Mouse (Mus musculus) left cerebral cortex, postnatal 10 days (tissue): ENCODE data around the gene Otos. TPM values are rescaled to one million over a fixed set of nuclear protein-coding genes. Genes with fewer than 3 reads are reported as not detected.

Experiments
- DNase-seq, 2 experiments: peaks; one replicate each; pipeline ENCODE4 v3.0.0; 2021 to 2022; ENCODE audit warnings: low spot score in 2 of 2, mixed read lengths in 1 of 2; ENCODE audit errors: extremely low spot score in 1 of 2
- intact Hi-C: fragments of 180-260 bp; cut with DNase I; formaldehyde crosslinking; loops from one replicate; pipeline ENCODE4 v1.15.1; 2025
- total RNA-seq, 2 experiments: library from RNA; stranded (reverse); gene quantifications; 2 replicates each; pipeline ENCODE4 v1.2.3; 2021

Otos gene
- not detected for total RNA-seq

GRCm38 (mm10) chr1:92648673-92649072 lies at the start of gene Otos:
Gene Otos, minus strand, starts transcription at chr1:92648841.
- peak; percentile 53 to 83 for DNase-seq
- intact Hi-C loops: loop anchor here (1.0 to 5.0 kb wide), 2 partner anchors 36 to 186 kb away; no protein-coding TSS in a partner anchor

- intact Hi-C loops: loop anchor here (5.0 kb wide), 1 partner anchor 135 kb away; the partner anchor contains the start of gene Gpc1
These were observed 48.2 kb upstream of the Otos start for GRCm38 (mm10) chr1:92696848-92697247.

GRCm38 (mm10) chr1:92695751-92696150 lies 47.1 kb upstream of the Otos start:
- intact Hi-C loops: loop anchor here (5.0 kb wide), 1 partner anchor 137 kb away; the partner anchor contains the start of gene Gpc1
- no peak for DNase-seq

More at GRCm38 (mm10) chr1:92696848-92697247, 48.2 kb upstream of the Otos start:
- peak in 1 of 2 experiments; percentile 77 for DNase-seq

GRCm38 (mm10) chr1:92691166-92691844 lies 42.7 kb upstream of the Otos start:
- intact Hi-C loops: no loop called here
- DNase-seq: no peak

- no peak for DNase-seq
- intact Hi-C loops: loop anchor here (10.0 kb wide), 1 partner anchor 208 kb away; no protein-coding TSS in a partner anchor
These were observed 38.4 kb upstream of the Otos start for GRCm38 (mm10) chr1:92686994-92687393.

- intact Hi-C loops: loop anchor here (10.0 kb wide), 1 partner anchor 212 kb away; no protein-coding TSS in a partner anchor
- no peak for DNase-seq
These were observed 34.5 kb upstream of the Otos start for GRCm38 (mm10) chr1:92683151-92683550.

GRCm38 (mm10) chr1:92680668-92681603 lies 32.3 kb upstream of the Otos start:
- intact Hi-C loops: loop anchor here (10.0 kb wide), 1 partner anchor 214 kb away; no protein-coding TSS in a partner anchor
- DNase-seq: no peak

GRCm38 (mm10) chr1:92678757-92679156 lies 30.1 kb upstream of the Otos start:
- peak in 1 of 2 experiments; percentile 3 for DNase-seq
- intact Hi-C loops: no loop called here

- no peak for DNase-seq
- intact Hi-C loops: no loop called here
These were observed 28.0 kb upstream of the Otos start for GRCm38 (mm10) chr1:92676676-92676975.

GRCm38 (mm10) chr1:92675932-92676675 lies 27.5 kb upstream of the Otos start:
- intact Hi-C loops: no loop called here
- DNase-seq: peak in 1 of 2 experiments; percentile 33

- DNase-seq: peak in 1 of 2 experiments; percentile 2
- intact Hi-C loops: no loop called here
These were observed 24.7 kb upstream of the Otos start for GRCm38 (mm10) chr1:92673258-92673782.

GRCm38 (mm10) chr1:92671326-92671725 lies 22.7 kb upstream of the Otos start:
- intact Hi-C loops: no loop called here
- DNase-seq: no peak

- DNase-seq: peak in 1 of 2 experiments; percentile 2
- intact Hi-C loops: no loop called here
These were observed 20.8 kb upstream of the Otos start for GRCm38 (mm10) chr1:92669430-92669829.

- intact Hi-C loops: no loop called here
- no peak for DNase-seq
These were observed 18.5 kb upstream of the Otos start for GRCm38 (mm10) chr1:92667106-92667505.

- intact Hi-C loops: no loop called here
- DNase-seq: no peak
These were observed 10.8 kb upstream of the Otos start for GRCm38 (mm10) chr1:92659392-92659791.

- intact Hi-C loops: no loop called here
- DNase-seq: no peak
These were observed 8.6 kb upstream of the Otos start for GRCm38 (mm10) chr1:92657025-92657820.

GRCm38 (mm10) chr1:92654676-92655075 lies 6.0 kb upstream of the Otos start:
- no peak for DNase-seq
- intact Hi-C loops: no loop called here

- no peak for DNase-seq
- intact Hi-C loops: no loop called here
These were observed 4.5 kb upstream of the Otos start for GRCm38 (mm10) chr1:92653179-92653578.
